Mouse (Mus musculus): ENCODE measurements around the gene 2410015M20Rik.

The 2410015M20Rik gene

GRCm38 (mm10) chr17:56572154-56572553 is 37.4 kb downstream of the 2410015M20Rik start:
- no peak for DNase-seq (ENCODE audit: low spot score)

- no peak for DNase-seq (ENCODE audit: low spot score)
Measured at GRCm38 (mm10) chr17:56570287-56570686, 39.3 kb downstream of the 2410015M20Rik start.

DNA sequence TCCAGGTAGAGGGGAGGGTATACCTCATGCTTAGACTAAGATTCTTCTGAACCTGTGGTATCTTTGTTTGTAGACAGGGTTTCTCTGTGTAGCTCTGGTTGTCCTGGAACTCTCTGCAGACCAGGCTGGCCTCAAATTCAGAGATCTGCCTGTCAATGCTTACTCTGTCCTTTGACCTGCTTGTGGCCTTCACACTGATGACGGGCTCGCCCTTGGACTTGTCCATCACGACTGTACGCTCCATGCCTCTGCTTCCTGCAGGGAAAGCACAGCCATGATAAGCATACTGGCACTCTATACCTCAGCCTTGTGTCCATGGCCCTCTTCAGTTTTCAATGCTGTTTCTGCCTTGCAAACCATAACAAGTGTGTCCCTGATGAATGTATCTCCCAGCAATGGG is 42.2 kb downstream of the 2410015M20Rik start:
- no peak for DNase-seq (ENCODE audit: low spot score)

- no peak for DNase-seq (ENCODE audit: low spot score)
Measured at GRCm38 (mm10) chr17:56566918-56567317, 42.7 kb downstream of the 2410015M20Rik start.

DNA sequence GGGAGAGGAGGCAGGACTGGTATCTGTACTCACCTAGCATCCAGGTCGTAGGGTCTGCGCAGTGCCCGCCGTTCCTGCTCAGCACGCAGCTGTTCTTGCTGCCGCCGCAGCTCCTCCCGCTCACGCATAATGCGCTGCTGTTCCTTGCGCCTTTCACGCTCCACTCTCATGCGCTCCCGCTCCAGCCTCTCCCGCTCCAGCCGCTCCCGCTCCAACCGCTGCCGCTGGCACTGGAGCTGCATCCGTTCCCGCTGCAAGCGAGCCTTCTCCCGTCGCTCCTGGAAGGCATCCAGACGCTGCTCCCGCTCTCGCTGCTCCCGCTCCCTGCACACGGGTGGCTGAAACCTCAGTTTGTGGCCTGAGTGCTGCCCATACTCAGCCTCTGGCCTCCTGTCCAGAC is 43.3 kb downstream of the 2410015M20Rik start:
- no peak for DNase-seq (ENCODE audit: low spot score)

DNA sequence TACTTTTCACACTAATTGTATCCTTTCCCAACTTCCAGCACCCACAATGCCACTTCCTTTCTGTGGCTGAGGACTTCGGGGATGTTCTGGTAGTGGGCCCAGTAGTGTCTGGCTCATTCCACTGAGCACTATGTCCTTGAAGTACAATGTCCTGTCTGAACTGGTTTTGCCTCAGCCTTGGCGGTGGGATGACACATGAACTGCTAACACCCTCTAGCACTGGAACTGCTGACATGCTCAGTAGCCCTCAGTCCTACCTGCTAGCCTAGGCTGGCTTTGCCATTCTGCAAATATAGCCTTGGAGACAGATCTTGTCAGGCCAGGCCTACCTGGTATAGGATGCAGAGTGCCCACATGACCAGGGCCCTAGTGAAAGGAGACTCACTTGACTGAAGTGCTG is 47.7 kb downstream of the 2410015M20Rik start:
- DNase-seq (ENCODE audit: low spot score): no peak

DNA sequence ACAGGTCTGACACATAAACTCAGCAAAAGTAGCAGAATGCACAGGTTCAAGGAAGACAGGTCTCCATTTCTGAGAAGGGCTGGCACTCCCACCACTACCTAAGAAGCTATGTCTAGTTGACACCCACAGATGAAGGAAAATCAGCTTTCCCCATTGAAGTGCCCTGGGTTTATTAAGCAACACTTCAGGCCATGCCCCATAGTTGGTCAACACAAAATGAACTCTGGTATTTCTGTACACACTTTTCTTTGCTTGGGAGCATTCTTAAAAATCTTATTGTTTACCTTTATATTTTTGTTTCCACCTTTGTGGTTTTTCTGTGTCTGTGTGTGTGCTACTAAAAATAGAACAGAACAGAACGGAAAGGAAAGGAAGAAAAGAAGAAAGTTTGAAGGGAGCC is 49.4 kb downstream of the 2410015M20Rik start:
- DNase-seq (ENCODE audit: low spot score): no peak

DNA sequence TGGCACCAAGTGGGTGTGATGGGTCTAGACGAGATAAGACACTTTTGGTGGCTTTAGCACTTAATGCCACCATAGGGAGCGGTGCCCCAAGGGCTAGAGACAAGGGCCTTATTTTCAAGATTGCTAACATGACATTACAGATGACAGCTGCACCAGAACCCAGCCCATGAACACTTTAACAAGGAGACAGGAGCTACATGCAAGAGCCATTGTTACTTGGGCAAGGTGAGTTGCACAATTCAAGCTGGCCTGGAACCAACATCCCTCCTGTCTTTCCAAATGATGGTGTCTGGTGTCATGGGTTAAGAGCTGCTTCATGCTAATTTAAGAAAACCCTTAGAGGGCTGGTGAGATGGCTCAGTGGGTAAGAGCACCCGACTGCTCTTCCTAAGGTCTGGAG is 50.2 kb downstream of the 2410015M20Rik start:
- no peak for DNase-seq (ENCODE audit: low spot score)

GRCm38 (mm10) chr17:56558448-56558847 is 51.1 kb downstream of the 2410015M20Rik start:
- DNase-seq (ENCODE audit: low spot score): peak; percentile 91
